Mouse (Mus musculus) midbrain, embryonic 16.5 days (tissue): ENCODE measurements around the gene Izumo1. TPM values are rescaled to one million over a fixed set of nuclear protein-coding genes. Genes with fewer than 3 reads are reported as not detected.

Experiments used
- ATAC-seq: fragments of 200-750 bp; cut with Nextera tagmentation; 2 replicates; pipeline ENCODE4 v1.8.0; 2017; ENCODE audit warnings: moderate TSS enrichment
- H3K27ac ChIP-seq: fragments of 300-500 bp; sonication (generic); 2 replicates; pipeline ENCODE4 v1.5.1; 2014; ENCODE audit warnings: mild to moderate bottlenecking, low read length, mixed read lengths
- H3K27me3 ChIP-seq: fragments of 300-500 bp; sonication (generic); 2 replicates; pipeline ENCODE4 v1.6.1; 2014; ENCODE audit warnings: low read depth, low read length, mixed read lengths; ENCODE audit not compliant: control insufficient read depth, insufficient read depth
- H3K36me3 ChIP-seq: fragments of 300-500 bp; sonication (generic); 2 replicates; pipeline ENCODE4 v1.6.1; 2014; ENCODE audit warnings: mild to moderate bottlenecking, low read length, moderate library complexity, mixed read lengths; ENCODE audit not compliant: control insufficient read depth, insufficient read depth
- H3K4me1 ChIP-seq: fragments of 300-500 bp; sonication (generic); 2 replicates; pipeline ENCODE4 v1.6.1; 2014; ENCODE audit warnings: mild to moderate bottlenecking, low read length, mixed read lengths; ENCODE audit not compliant: control insufficient read depth, insufficient read depth
- H3K4me2 ChIP-seq: fragments of 300-500 bp; sonication (generic); 2 replicates; pipeline ENCODE4 v1.6.1; 2014; ENCODE audit warnings: mild to moderate bottlenecking, low read length, mixed read lengths
- H3K4me3 ChIP-seq: fragments of 300-500 bp; sonication (generic); 2 replicates; pipeline ENCODE4 v1.5.1; 2014; ENCODE audit warnings: low read depth, mild to moderate bottlenecking, low read length, moderate library complexity, mixed read lengths
- H3K9ac ChIP-seq: fragments of 300-500 bp; sonication (generic); 2 replicates; pipeline ENCODE4 v1.6.1; 2014; ENCODE audit warnings: low read depth, low read length, mixed read lengths
- H3K9me3 ChIP-seq: fragments of 300-500 bp; sonication (generic); replicated peaks from 2 replicates; pipeline ENCODE4 v1.6.1; 2014; ENCODE audit warnings: mild to moderate bottlenecking, low read length, mixed read lengths; ENCODE audit not compliant: control insufficient read depth, poor library complexity, severe bottlenecking
- WGBS: fragments of 180-500 bp; shearing (Covaris S2); extraction: QIAGEN DNeasy Blood & Tissue Kit; methylation state at CpG from one replicate; pipeline ENCODE4 v1.1.7; 2014; 5-methylcytosine and 5-hydroxymethylcytosine counted together
- polyA plus RNA-seq: library from polyadenylated mRNA; unstranded; fragments of >200 nt; fragmentation: Nextera tagmentation; extraction: Ambion mirVana; gene quantifications from 2 replicates; pipeline ENCODE4 v1.2.1, GENCODE M21; 2015

Izumo1 gene
- polyA plus RNA-seq, 1 experiment from 2014 or later, result not detected

GRCm38 (mm10) chr7:45609511-45609910 lies 12.1 kb upstream of the Izumo1 start:
- Histone ChIP-seq H3K9me3 (no peaks in the 10 kb centered on the region), H3K4me2 (no peak overlapping the region), H3K4me1 (no peaks in the 10 kb centered on the region), H3K27me3 (no peaks in the 10 kb centered on the region), H3K27ac (no peak overlapping the region), H3K4me3 (no peak overlapping the region), H3K9ac (no peak overlapping the region), H3K36me3 (no peaks in the 10 kb centered on the region)
- 85% methylated on average over 1 of the region's 1 CpGs for WGBS
- no peak for ATAC-seq

- H3K4me2 ChIP-seq, result no peak overlapping the region
- no peaks in the 10 kb centered on the region for H3K9me3 ChIP-seq
- no peaks in the 10 kb centered on the region for H3K4me1 ChIP-seq
- H3K27ac ChIP-seq, result no peak overlapping the region
- H3K36me3 ChIP-seq, result no peaks in the 10 kb centered on the region
- ATAC-seq, result no peak
- WGBS, result 17% methylated on average over 6 of the region's 6 CpGs
- no peak overlapping the region for H3K9ac ChIP-seq
- H3K27me3 ChIP-seq, result peaks cover 19% of the 10 kb centered on the region
- no peak overlapping the region for H3K4me3 ChIP-seq
Measured at GRCm38 (mm10) chr7:45616277-45616676, 5.3 kb upstream of the Izumo1 start.

GRCm38 (mm10) chr7:45617042-45617695 lies 4.4 kb upstream of the Izumo1 start, which contains the start of gene Fut1:
TSS of gene Fut1 (plus strand) at chr7:45617289.
- ATAC-seq, result no peak
- Histone ChIP-seq H3K9ac (peak within 1 kb of the TSS; percentile 42; the same call in 1 of the 2 replicates), H3K4me1 (no peaks in the 10 kb centered on the region), H3K4me2 (peak within 1 kb of the TSS; percentile 36), H3K9me3 (no peaks in the 10 kb centered on the region), H3K27ac (no peak within 1 kb of the TSS), H3K4me3 (peak within 1 kb of the TSS; percentile 18), H3K27me3 (peaks cover 19% of the 10 kb centered on the region), H3K36me3 (no peaks in the 10 kb centered on the region)
- WGBS, result 9% methylated on average over 27 of the region's 31 CpGs

GRCm38 (mm10) chr7:45618316-45618715 lies 3.3 kb upstream of the Izumo1 start:
- H3K4me1 ChIP-seq, result no peaks in the 10 kb centered on the region
- no peak overlapping the region for H3K4me3 ChIP-seq
- peaks cover 19% of the 10 kb centered on the region for H3K27me3 ChIP-seq
- ATAC-seq, result no peak
- H3K27ac ChIP-seq, result no peak overlapping the region
- H3K4me2 ChIP-seq, result no peak overlapping the region
- no peaks in the 10 kb centered on the region for H3K36me3 ChIP-seq
- no peak overlapping the region for H3K9ac ChIP-seq
- WGBS, result 86% methylated on average over 5 of the region's 5 CpGs
- no peaks in the 10 kb centered on the region for H3K9me3 ChIP-seq

- Histone ChIP-seq H3K9ac (no peak overlapping the region), H3K27ac (no peak overlapping the region), H3K27me3 (peaks cover 19% of the 10 kb centered on the region), H3K4me3 (no peak overlapping the region), H3K36me3 (no peaks in the 10 kb centered on the region), H3K4me2 (no peak overlapping the region), H3K4me1 (no peaks in the 10 kb centered on the region), H3K9me3 (no peaks in the 10 kb centered on the region)
- no peak for ATAC-seq
- 90% methylated on average over 5 of the region's 5 CpGs for WGBS
Measured at GRCm38 (mm10) chr7:45619592-45619991, 2.0 kb upstream of the Izumo1 start.

GRCm38 (mm10) chr7:45623507-45623906 lies 1.9 kb downstream of the Izumo1 start:
- Histone ChIP-seq H3K4me1 (peaks cover 8% of the 10 kb centered on the region; the same call in 1 of the 2 replicates), H3K4me3 (no peak overlapping the region), H3K36me3 (no peaks in the 10 kb centered on the region), H3K4me2 (no peak overlapping the region), H3K27me3 (peaks cover 4% of the 10 kb centered on the region), H3K9ac (no peak overlapping the region), H3K9me3 (no peaks in the 10 kb centered on the region), H3K27ac (no peak overlapping the region)
- whole genome bisulfite sequencing, result 93% methylated on average over 11 of the region's 11 CpGs
- no peak for ATAC-seq

- no peak overlapping the region for H3K4me2 ChIP-seq
- 90% methylated on average over 3 of the region's 3 CpGs for whole genome bisulfite sequencing
- H3K36me3 ChIP-seq, result no peaks in the 10 kb centered on the region
- ATAC-seq, result no peak
- H3K27me3 ChIP-seq, result no peaks in the 10 kb centered on the region; the same call in 1 of the 2 replicates
- no peak overlapping the region for H3K4me3 ChIP-seq
- no peak overlapping the region for H3K9ac ChIP-seq
- H3K4me1 ChIP-seq, result peaks cover 8% of the 10 kb centered on the region; the same call in 1 of the 2 replicates
- H3K27ac ChIP-seq, result no peak overlapping the region
- H3K9me3 ChIP-seq, result no peaks in the 10 kb centered on the region
Measured at GRCm38 (mm10) chr7:45624718-45625117, 3.1 kb downstream of the Izumo1 start.

GRCm38 (mm10) chr7:45625481-45625880 lies 3.9 kb downstream of the Izumo1 start:
- no peaks in the 10 kb centered on the region for H3K36me3 ChIP-seq
- WGBS, result 87% methylated on average over 8 of the region's 8 CpGs
- H3K9ac ChIP-seq, result no peak overlapping the region
- peaks cover 8% of the 10 kb centered on the region; the same call in 1 of the 2 replicates for H3K4me1 ChIP-seq
- H3K4me2 ChIP-seq, result no peak overlapping the region
- ATAC-seq, result no peak
- no peaks in the 10 kb centered on the region for H3K9me3 ChIP-seq
- H3K27ac ChIP-seq, result no peak overlapping the region
- H3K4me3 ChIP-seq, result no peak overlapping the region
- H3K27me3 ChIP-seq, result no peaks in the 10 kb centered on the region

- Histone ChIP-seq H3K9me3 (no peaks in the 10 kb centered on the region), H3K27me3 (no peaks in the 10 kb centered on the region; the same call in 1 of the 2 replicates), H3K4me1 (peaks cover 8% of the 10 kb centered on the region; the same call in 1 of the 2 replicates), H3K4me3 (no peak overlapping the region), H3K4me2 (no peak overlapping the region), H3K9ac (no peak overlapping the region), H3K27ac (no peak overlapping the region), H3K36me3 (no peaks in the 10 kb centered on the region)
- 89% methylated on average over 7 of the region's 7 CpGs for WGBS
- no peak for ATAC-seq
Measured at GRCm38 (mm10) chr7:45626571-45627076, 5.0 kb downstream of the Izumo1 start.
